Mouse (Mus musculus) brain, embryonic 14.5 days (tissue): ENCODE results near the gene Raf1.

Source experiments
- CTCF ChIP-seq: fragments of 200-500 bp; IDR thresholded peaks from 2 replicates; pipeline ENCODE4 v1.5.1; 2012; ENCODE audit warnings: inconsistent platforms, mild to moderate bottlenecking, moderate library complexity, borderline replicate concordance; ENCODE audit not compliant: insufficient read depth, insufficient read length; ENCODE audit errors: extremely low read depth
- POLR2A ChIP-seq: fragments of 200-500 bp; IDR thresholded peaks from 2 replicates; pipeline ENCODE4 v1.6.1; 2012; ENCODE audit warnings: mild to moderate bottlenecking, inconsistent platforms, borderline replicate concordance; ENCODE audit not compliant: poor library complexity, insufficient read depth, insufficient read length, severe bottlenecking; ENCODE audit errors: extremely low read depth

- TF ChIP-seq POLR2A = no peak
- TF ChIP-seq CTCF = no peak
Observed at GRCm38 (mm10) chr6:115687753-115688152, 11.3 kb upstream of the Raf1 start.
